Mouse (Mus musculus) urinary bladder, postnatal 36 days (tissue): ENCODE results near the gene Galnt11.

Source experiments
- DNase-seq, 2 experiments: peaks; one replicate each; pipeline ENCODE4 v3.0.0; 2022; ENCODE audit warnings: low spot score in 2 of 2, mixed read lengths in 1 of 2

Galnt11 gene

GRCm38 (mm10) chr5:25252825-25253544, 31.3 kb downstream of the Galnt11 start:
- DNase-seq, result no peak

GRCm38 (mm10) chr5:25254491-25254890, 32.8 kb downstream of the Galnt11 start:
- no peak for DNase-seq

GRCm38 (mm10) chr5:25256686-25257085, 35.0 kb downstream of the Galnt11 start:
- DNase-seq, result no peak

GRCm38 (mm10) chr5:25261452-25261851, 39.7 kb downstream of the Galnt11 start:
- DNase-seq, result no peak

- DNase-seq, result no peak
Observed at GRCm38 (mm10) chr5:25262266-25262665, 40.6 kb downstream of the Galnt11 start.

GRCm38 (mm10) chr5:25268258-25268888, 46.7 kb downstream of the Galnt11 start:
- DNase-seq, result no peak

GRCm38 (mm10) chr5:25275629-25276028, 53.9 kb downstream of the Galnt11 start:
- DNase-seq, result no peak

- DNase-seq, result no peak
Observed at GRCm38 (mm10) chr5:25276365-25276764, 54.7 kb downstream of the Galnt11 start.

GRCm38 (mm10) chr5:25283988-25284387, 62.3 kb downstream of the Galnt11 start:
- no peak for DNase-seq

- DNase-seq, result peak; percentile 39 to 55
Observed at GRCm38 (mm10) chr5:25296830-25297229, 75.1 kb downstream of the Galnt11 start.

GRCm38 (mm10) chr5:25310226-25310625, 88.5 kb downstream of the Galnt11 start:
- DNase-seq, result no peak

- DNase-seq, result no peak
Observed at GRCm38 (mm10) chr5:25313881-25314280, 92.2 kb downstream of the Galnt11 start.
